Mouse (Mus musculus): ENCODE measurements around the gene Gtf3a. TPM values are rescaled to one million over a fixed set of nuclear protein-coding genes. Genes with fewer than 3 reads are reported as not detected.
A peak's percentile ranks its signal among the peaks of the same experiment; 100 is the strongest.

The Gtf3a gene
- polyA plus RNA-seq, 1 experiment from 2014 or later, result 94.7 TPM

- DNase-seq (ENCODE audit: low spot score) (no peak), ATAC-seq (ENCODE audit: insufficient read depth, low FRiP score, low TSS enrichment) (no peak)
- Histone ChIP-seq H3K9me3 (ENCODE audit: control insufficient read depth, low read length) (no peaks in the 10 kb centered on the region), H3K27me3 (ENCODE audit: control insufficient read depth, insufficient read depth, low read length) (no peaks in the 10 kb centered on the region), H3K9ac (ENCODE audit: low read length) (no peak overlapping the region), H3K4me2 (ENCODE audit: low read depth) (no peak overlapping the region), H3K36me3 (ENCODE audit: control insufficient read depth, insufficient read depth, low read length) (no peaks in the 10 kb centered on the region), H3K4me3 (ENCODE audit: low read depth, low read length) (no peak overlapping the region), H3K4me1 (ENCODE audit: control insufficient read depth, insufficient read depth, low read length) (no peaks in the 10 kb centered on the region), H3K27ac (ENCODE audit: low read depth, low read length) (no peak overlapping the region)
- WGBS, result 78% methylated on average over 15 of the region's 15 CpGs
Observed at GRCm38 (mm10) chr5:146942965-146943364, 5.5 kb upstream of the Gtf3a start.

DNA sequence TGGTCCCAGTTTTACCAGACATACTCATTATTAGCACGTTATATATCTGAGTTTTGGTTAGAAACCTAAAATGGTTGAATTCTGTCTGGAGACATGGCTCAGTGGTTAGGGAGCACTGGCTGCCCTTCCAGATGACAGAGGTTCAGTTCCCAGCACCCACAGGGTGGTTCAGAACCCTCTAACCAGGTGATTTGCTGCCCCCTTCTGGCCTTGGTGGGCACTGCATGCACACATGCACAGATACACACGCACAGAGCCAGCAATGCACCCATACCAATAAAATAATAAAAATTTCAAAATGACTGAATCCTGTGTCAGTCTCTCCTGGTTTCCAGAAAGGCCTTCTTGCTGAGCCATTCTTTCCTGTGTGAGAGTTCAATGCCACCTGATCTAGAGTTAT, 3.9 kb upstream of the Gtf3a start:
- Histone ChIP-seq H3K4me1 (ENCODE audit: control insufficient read depth, insufficient read depth, low read length) (peaks cover 6% of the 10 kb centered on the region), H3K27ac (ENCODE audit: low read depth, low read length) (no peak overlapping the region), H3K9me3 (ENCODE audit: control insufficient read depth, low read length) (no peaks in the 10 kb centered on the region), H3K27me3 (ENCODE audit: control insufficient read depth, insufficient read depth, low read length) (no peaks in the 10 kb centered on the region), H3K9ac (ENCODE audit: low read length) (no peak overlapping the region), H3K4me3 (ENCODE audit: low read depth, low read length) (no peak overlapping the region), H3K4me2 (ENCODE audit: low read depth) (no peak overlapping the region), H3K36me3 (ENCODE audit: control insufficient read depth, insufficient read depth, low read length) (no peaks in the 10 kb centered on the region)
- no peak for ATAC-seq (ENCODE audit: insufficient read depth, low FRiP score, low TSS enrichment)
- WGBS, result 95% methylated on average over 2 of the region's 2 CpGs
- DNase-seq (ENCODE audit: low spot score), result no peak

GRCm38 (mm10) chr5:146946682-146947081, 1.8 kb upstream of the Gtf3a start:
- Histone ChIP-seq H3K9me3 (ENCODE audit: control insufficient read depth, low read length) (no peaks in the 10 kb centered on the region), H3K36me3 (ENCODE audit: control insufficient read depth, insufficient read depth, low read length) (no peaks in the 10 kb centered on the region; the same call in 1 of the 2 replicates), H3K27me3 (ENCODE audit: control insufficient read depth, insufficient read depth, low read length) (no peaks in the 10 kb centered on the region), H3K9ac (ENCODE audit: low read length) (no peak overlapping the region), H3K4me3 (ENCODE audit: low read depth, low read length) (no peak overlapping the region), H3K4me2 (ENCODE audit: low read depth) (no peak overlapping the region), H3K4me1 (ENCODE audit: control insufficient read depth, insufficient read depth, low read length) (peaks cover 6% of the 10 kb centered on the region), H3K27ac (ENCODE audit: low read depth, low read length) (no peak overlapping the region)
- whole genome bisulfite sequencing, result 91% methylated on average over 9 of the region's 9 CpGs
- ATAC-seq (ENCODE audit: insufficient read depth, low FRiP score, low TSS enrichment) (no peak), DNase-seq (ENCODE audit: low spot score) (no peak)

DNA sequence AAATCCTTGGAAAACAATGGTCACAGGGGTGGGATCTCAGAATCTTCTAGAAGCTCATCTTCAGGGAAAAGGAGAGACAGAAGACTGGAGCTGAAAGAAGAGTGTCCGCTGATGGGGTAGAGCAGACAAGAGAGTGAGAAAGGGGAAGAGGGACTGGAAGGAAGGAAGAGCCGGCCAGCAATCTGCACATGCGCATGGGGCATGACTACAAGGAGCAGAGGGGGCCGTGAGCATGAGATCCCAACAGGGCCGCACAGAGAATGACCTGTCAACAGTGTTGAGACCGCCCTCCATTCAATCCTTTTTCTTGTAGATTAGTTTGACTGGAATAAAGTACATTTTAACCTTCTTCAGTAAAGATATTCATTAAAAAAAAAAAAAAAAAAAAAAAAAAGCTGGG, 960 bp upstream of the Gtf3a start:
- no peak for DNase-seq (ENCODE audit: low spot score)
- Histone ChIP-seq H3K4me3 (ENCODE audit: low read depth, low read length) (no peak overlapping the region), H3K27ac (ENCODE audit: low read depth, low read length) (no peak overlapping the region), H3K27me3 (ENCODE audit: control insufficient read depth, insufficient read depth, low read length) (no peaks in the 10 kb centered on the region), H3K9ac (ENCODE audit: low read length) (no peak overlapping the region), H3K4me1 (ENCODE audit: control insufficient read depth, insufficient read depth, low read length) (peaks cover 6% of the 10 kb centered on the region), H3K4me2 (ENCODE audit: low read depth) (no peak overlapping the region), H3K9me3 (ENCODE audit: control insufficient read depth, low read length) (no peaks in the 10 kb centered on the region), H3K36me3 (ENCODE audit: control insufficient read depth, insufficient read depth, low read length) (peaks cover 6% of the 10 kb centered on the region)
- 88% methylated on average over 6 of the region's 6 CpGs for WGBS
- ATAC-seq (ENCODE audit: insufficient read depth, low FRiP score, low TSS enrichment), result no peak

DNA sequence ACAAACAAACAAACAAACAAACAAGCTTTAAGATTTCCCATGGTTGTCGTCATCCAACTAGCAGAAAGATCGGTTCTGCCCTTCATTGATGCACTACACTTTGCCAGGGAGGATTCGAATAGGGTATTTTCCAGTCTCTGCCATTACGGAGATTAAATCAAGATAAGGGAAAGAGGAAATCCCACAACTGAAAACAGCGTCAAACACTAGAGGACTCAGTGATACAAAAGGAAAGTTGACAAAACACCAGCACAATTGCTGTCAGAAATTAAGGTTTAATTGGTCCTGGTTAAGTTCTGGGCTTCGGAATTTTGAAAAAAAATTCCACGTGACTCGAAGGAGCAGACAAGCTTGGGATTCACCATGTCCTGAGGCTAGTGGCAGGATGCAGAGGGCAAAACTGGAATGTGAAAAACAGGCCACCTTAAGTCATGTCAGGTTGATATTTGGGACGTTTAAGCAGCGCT, 383 bp upstream of the Gtf3a start:
- no peak for ATAC-seq (ENCODE audit: insufficient read depth, low FRiP score, low TSS enrichment)
- peaks cover 12% of the 10 kb centered on the region for H3K36me3 ChIP-seq (ENCODE audit: control insufficient read depth, insufficient read depth, low read length)
- H3K4me3 ChIP-seq (ENCODE audit: low read depth, low read length), result peak overlapping the region; percentile 80
- no peaks in the 10 kb centered on the region for H3K27me3 ChIP-seq (ENCODE audit: control insufficient read depth, insufficient read depth, low read length)
- 34% methylated on average over 10 of the region's 10 CpGs for WGBS
- H3K9ac ChIP-seq (ENCODE audit: low read length), result peak overlapping the region; percentile 87
- H3K27ac ChIP-seq (ENCODE audit: low read depth, low read length), result no peak overlapping the region
- peaks cover 6% of the 10 kb centered on the region for H3K4me1 ChIP-seq (ENCODE audit: control insufficient read depth, insufficient read depth, low read length)
- no peak for DNase-seq (ENCODE audit: low spot score)
- H3K4me2 ChIP-seq (ENCODE audit: low read depth), result peak overlapping the region; percentile 96
- no peaks in the 10 kb centered on the region for H3K9me3 ChIP-seq (ENCODE audit: control insufficient read depth, low read length)

DNA sequence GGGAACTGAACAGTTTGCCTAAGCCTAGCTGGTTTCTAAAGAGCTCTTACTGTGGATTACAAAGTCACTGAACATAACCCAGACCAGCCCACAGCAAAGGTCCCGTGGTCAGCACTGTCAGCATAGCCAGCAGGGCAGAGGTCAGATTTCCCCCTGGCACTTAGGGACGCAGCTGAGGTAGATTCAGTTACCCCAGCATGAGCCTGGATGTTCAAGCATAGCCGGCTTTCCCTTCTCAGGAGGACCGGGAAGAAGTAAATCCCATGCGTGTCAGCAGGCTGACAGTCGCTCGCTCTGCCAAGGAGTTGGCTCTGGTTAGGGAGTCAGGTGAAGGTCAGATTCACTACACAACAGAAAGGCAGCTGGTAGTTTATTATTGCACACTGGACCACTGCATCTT, 6.1 kb downstream of the Gtf3a start:
- ATAC-seq (ENCODE audit: insufficient read depth, low FRiP score, low TSS enrichment) (no peak), DNase-seq (ENCODE audit: low spot score) (no peak)
- Histone ChIP-seq H3K4me1 (ENCODE audit: control insufficient read depth, insufficient read depth, low read length) (peaks cover under 1% of the 10 kb centered on the region), H3K9me3 (ENCODE audit: control insufficient read depth, low read length) (no peaks in the 10 kb centered on the region), H3K36me3 (ENCODE audit: control insufficient read depth, insufficient read depth, low read length) (peaks cover 29% of the 10 kb centered on the region), H3K4me3 (ENCODE audit: low read depth, low read length) (no peak overlapping the region), H3K9ac (ENCODE audit: low read length) (no peak overlapping the region), H3K27ac (ENCODE audit: low read depth, low read length) (no peak overlapping the region), H3K4me2 (ENCODE audit: low read depth) (no peak overlapping the region), H3K27me3 (ENCODE audit: control insufficient read depth, insufficient read depth, low read length) (no peaks in the 10 kb centered on the region)
- 95% methylated on average over 7 of the region's 7 CpGs for WGBS

GRCm38 (mm10) chr5:146955651-146956050, 7.2 kb downstream of the Gtf3a start:
- Histone ChIP-seq H3K4me3 (ENCODE audit: low read depth, low read length) (no peak overlapping the region), H3K4me1 (ENCODE audit: control insufficient read depth, insufficient read depth, low read length) (no peaks in the 10 kb centered on the region), H3K9me3 (ENCODE audit: control insufficient read depth, low read length) (no peaks in the 10 kb centered on the region), H3K36me3 (ENCODE audit: control insufficient read depth, insufficient read depth, low read length) (peaks cover 29% of the 10 kb centered on the region), H3K27ac (ENCODE audit: low read depth, low read length) (no peak overlapping the region), H3K4me2 (ENCODE audit: low read depth) (no peak overlapping the region), H3K27me3 (ENCODE audit: control insufficient read depth, insufficient read depth, low read length) (no peaks in the 10 kb centered on the region), H3K9ac (ENCODE audit: low read length) (no peak overlapping the region)
- no peak for DNase-seq (ENCODE audit: low spot score)
- ATAC-seq (ENCODE audit: insufficient read depth, low FRiP score, low TSS enrichment), result no peak
- 89% methylated on average over 5 of the region's 5 CpGs for WGBS

DNA sequence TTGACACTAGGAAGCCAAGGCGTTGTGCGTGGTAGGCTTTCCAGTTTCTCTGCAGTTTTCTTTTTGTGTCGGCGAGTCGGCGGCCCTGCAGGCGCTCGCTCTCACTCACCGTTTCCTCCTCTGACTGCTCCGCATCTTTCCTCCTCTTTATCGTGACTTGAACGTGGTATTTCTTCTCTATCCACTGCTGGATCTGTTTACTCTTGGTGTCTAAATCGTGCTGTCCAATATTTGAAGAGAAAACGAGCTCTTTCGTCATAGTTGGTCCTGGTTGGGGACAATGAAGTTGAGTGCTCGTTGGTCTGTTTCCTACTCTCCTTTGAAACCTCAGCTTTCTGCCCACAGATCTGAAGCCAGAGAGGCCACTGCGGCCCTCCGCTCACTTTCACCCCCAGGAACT, 8.2 kb downstream of the Gtf3a start:
- no peak overlapping the region for H3K4me2 ChIP-seq (ENCODE audit: low read depth)
- no peak overlapping the region for H3K9ac ChIP-seq (ENCODE audit: low read length)
- H3K27me3 ChIP-seq (ENCODE audit: control insufficient read depth, insufficient read depth, low read length), result no peaks in the 10 kb centered on the region
- ATAC-seq (ENCODE audit: insufficient read depth, low FRiP score, low TSS enrichment), result no peak
- DNase-seq (ENCODE audit: low spot score), result no peak
- no peaks in the 10 kb centered on the region for H3K4me1 ChIP-seq (ENCODE audit: control insufficient read depth, insufficient read depth, low read length)
- no peak overlapping the region for H3K4me3 ChIP-seq (ENCODE audit: low read depth, low read length)
- peaks cover 29% of the 10 kb centered on the region for H3K36me3 ChIP-seq (ENCODE audit: control insufficient read depth, insufficient read depth, low read length)
- H3K27ac ChIP-seq (ENCODE audit: low read depth, low read length), result no peak overlapping the region
- WGBS, result 91% methylated on average over 18 of the region's 18 CpGs
- H3K9me3 ChIP-seq (ENCODE audit: control insufficient read depth, low read length), result no peaks in the 10 kb centered on the region

DNA sequence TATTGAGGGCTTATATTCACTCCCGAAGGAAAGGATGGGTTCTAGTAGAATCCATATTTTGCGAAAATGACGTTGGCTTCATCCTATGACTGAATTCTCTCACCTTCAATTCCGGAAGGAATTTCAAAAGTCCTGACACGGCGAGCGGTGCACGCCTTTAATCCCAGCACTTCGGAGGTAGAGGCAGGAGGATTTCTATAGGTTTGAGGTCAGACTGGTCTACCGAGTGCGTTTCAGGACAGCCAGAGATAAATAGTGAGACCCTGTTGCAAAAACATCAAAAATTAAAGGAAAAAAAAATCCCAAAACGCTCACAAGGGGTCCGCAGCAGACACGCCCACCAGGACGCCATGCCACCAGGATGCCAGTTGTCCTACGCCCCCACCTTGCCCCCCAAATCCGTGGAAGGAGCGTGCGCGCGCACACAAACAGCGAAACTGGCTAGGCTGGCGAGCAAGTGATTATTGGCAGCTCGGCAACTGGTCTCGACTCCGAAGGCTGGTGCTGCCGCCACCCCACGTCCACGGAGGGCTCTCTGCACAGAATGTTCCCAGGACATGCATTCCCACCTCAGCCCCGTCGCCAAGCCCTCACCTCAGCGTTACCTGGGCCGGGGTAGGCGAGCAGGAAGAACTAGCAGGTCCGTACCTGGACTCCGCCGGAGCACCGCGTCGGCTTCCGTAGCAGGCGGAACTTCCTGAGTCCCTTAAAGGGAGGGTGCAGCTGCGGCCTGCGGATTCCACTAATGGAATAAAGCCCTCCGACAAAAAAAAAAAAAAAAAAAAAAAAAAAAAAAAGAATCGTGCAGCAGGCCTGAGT, 14.9 kb downstream of the Gtf3a start, which contains the start of gene Mtif3:
TSS of gene Mtif3 (minus strand) at position 683 of the 819 bp plus-strand sequence.
- no peak within 1 kb of the TSS for H3K27ac ChIP-seq (ENCODE audit: low read depth, low read length)
- ATAC-seq (ENCODE audit: insufficient read depth, low FRiP score, low TSS enrichment), result peak; percentile 70; the same call in 1 of the 2 replicates
- peak within 1 kb of the TSS; percentile 77 for H3K4me3 ChIP-seq (ENCODE audit: low read depth, low read length)
- peaks cover 3% of the 10 kb centered on the region; the same call in 1 of the 2 replicates for H3K4me1 ChIP-seq (ENCODE audit: control insufficient read depth, insufficient read depth, low read length)
- 2% methylated on average over 46 of the region's 46 CpGs for WGBS
- peak; percentile 88 for DNase-seq (ENCODE audit: low spot score)
- no peaks in the 10 kb centered on the region for H3K9me3 ChIP-seq (ENCODE audit: control insufficient read depth, low read length)
- H3K36me3 ChIP-seq (ENCODE audit: control insufficient read depth, insufficient read depth, low read length), result no peaks in the 10 kb centered on the region
- H3K9ac ChIP-seq (ENCODE audit: low read length), result peak within 1 kb of the TSS; percentile 66
- peak within 1 kb of the TSS; percentile 72 for H3K4me2 ChIP-seq (ENCODE audit: low read depth)
- no peaks in the 10 kb centered on the region for H3K27me3 ChIP-seq (ENCODE audit: control insufficient read depth, insufficient read depth, low read length)
